Mouse (Mus musculus): Measurements from ENCODE around the gene Bdh1. TPM values are rescaled to one million over a fixed set of nuclear protein-coding genes. Genes with fewer than 3 reads are reported as not detected.

Bdh1 gene
- polyA plus RNA-seq, 1 experiment, result not detected

GRCm38 (mm10) chr16:31454013-31454412 lies 31.9 kb downstream of the Bdh1 start:
- no peak for TF ChIP-seq GATA1 (IDR thresholded peaks at IDR 0.05; ENCODE audit: low read length)

GRCm38 (mm10) chr16:31455276-31456045 lies 33.4 kb downstream of the Bdh1 start:
- no peak for TF ChIP-seq GATA1 (IDR thresholded peaks at IDR 0.05; ENCODE audit: low read length)

- TF ChIP-seq GATA1 (IDR thresholded peaks at IDR 0.05; ENCODE audit: low read length), result no peak
Observed at GRCm38 (mm10) chr16:31458229-31458918, 36.3 kb downstream of the Bdh1 start.

GRCm38 (mm10) chr16:31459968-31460461 lies 37.9 kb downstream of the Bdh1 start:
- no peak for TF ChIP-seq GATA1 (IDR thresholded peaks at IDR 0.05; ENCODE audit: low read length)

- TF ChIP-seq GATA1 (IDR thresholded peaks at IDR 0.05; ENCODE audit: low read length), result no peak
Observed at GRCm38 (mm10) chr16:31460506-31460905, 38.4 kb downstream of the Bdh1 start.

- TF ChIP-seq GATA1 (IDR thresholded peaks at IDR 0.05; ENCODE audit: low read length), result no peak
Observed at GRCm38 (mm10) chr16:31461046-31461445, 39.0 kb downstream of the Bdh1 start.

GRCm38 (mm10) chr16:31462113-31462687 lies 40.1 kb downstream of the Bdh1 start:
- no peak for TF ChIP-seq GATA1 (IDR thresholded peaks at IDR 0.05; ENCODE audit: low read length)

GRCm38 (mm10) chr16:31464953-31465352 lies 42.9 kb downstream of the Bdh1 start:
- TF ChIP-seq GATA1 (IDR thresholded peaks at IDR 0.05; ENCODE audit: low read length), result no peak

GRCm38 (mm10) chr16:31465630-31466029 lies 43.5 kb downstream of the Bdh1 start:
- no peak for TF ChIP-seq GATA1 (IDR thresholded peaks at IDR 0.05; ENCODE audit: low read length)

- no peak for TF ChIP-seq GATA1 (IDR thresholded peaks at IDR 0.05; ENCODE audit: low read length)
Observed at GRCm38 (mm10) chr16:31466106-31466505, 44.0 kb downstream of the Bdh1 start.

GRCm38 (mm10) chr16:31471994-31472393 lies 49.9 kb downstream of the Bdh1 start:
- no peak for TF ChIP-seq GATA1 (IDR thresholded peaks at IDR 0.05; ENCODE audit: low read length)

GRCm38 (mm10) chr16:31473226-31473625 lies 51.1 kb downstream of the Bdh1 start:
- no peak for TF ChIP-seq GATA1 (IDR thresholded peaks at IDR 0.05; ENCODE audit: low read length)

GRCm38 (mm10) chr16:31475123-31475968 lies 53.3 kb downstream of the Bdh1 start:
- TF ChIP-seq GATA1 (IDR thresholded peaks at IDR 0.05; ENCODE audit: low read length), result no peak

- TF ChIP-seq GATA1 (IDR thresholded peaks at IDR 0.05; ENCODE audit: low read length), result no peak
Observed at GRCm38 (mm10) chr16:31476872-31477603, 55.0 kb downstream of the Bdh1 start.

- TF ChIP-seq GATA1 (IDR thresholded peaks at IDR 0.05; ENCODE audit: low read length), result no peak
Observed at GRCm38 (mm10) chr16:31485336-31485735, 63.3 kb downstream of the Bdh1 start.
